Mouse (Mus musculus): ENCODE data around the gene Nsrp1. TPM values are rescaled to one million over a fixed set of nuclear protein-coding genes. Genes with fewer than 3 reads are reported as not detected.

Nsrp1 gene
- polyA plus RNA-seq, 1 experiment, result 0.41 TPM

DNA sequence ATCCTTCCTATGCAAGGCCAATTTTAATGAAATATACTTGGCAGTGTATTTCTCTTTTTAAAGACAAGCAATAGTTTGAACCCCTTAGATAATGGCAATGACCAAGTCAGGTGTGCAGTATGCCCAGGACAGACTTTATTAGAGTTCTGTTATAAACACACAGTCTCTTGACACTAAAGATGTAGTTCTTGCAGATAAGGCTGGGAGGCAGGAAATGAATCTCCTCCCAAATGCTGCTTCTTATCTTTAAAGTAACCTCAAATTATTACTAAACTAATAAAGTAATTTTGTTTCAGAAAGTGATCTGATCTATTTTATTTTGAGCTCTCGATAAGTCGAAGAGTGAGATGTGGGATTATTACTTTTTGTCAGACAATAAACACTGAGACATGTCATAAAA lies 14.8 kb downstream of the Nsrp1 start:
- no peak overlapping the region for H3K27ac ChIP-seq (ENCODE audit: insufficient read depth, low read depth, low read length)
- WGBS, result 38% methylated on average over 2 of the region's 2 CpGs
- H3K4me3 ChIP-seq (ENCODE audit: low read depth, low read length), result no peak overlapping the region
- H3K36me3 ChIP-seq (ENCODE audit: control insufficient read depth, insufficient read depth, low read length), result peaks cover 7% of the 10 kb centered on the region
- H3K4me1 ChIP-seq (ENCODE audit: control insufficient read depth, insufficient read depth, insufficient read length, low read length), result no peaks in the 10 kb centered on the region
- H3K27me3 ChIP-seq (ENCODE audit: control insufficient read depth, insufficient read depth, low read length), result no peaks in the 10 kb centered on the region
- TF ChIP-seq POLR2A (IDR thresholded peaks at IDR 0.05; ENCODE audit: low read depth, low read length), result no peak
- TF ChIP-seq CTCF (IDR thresholded peaks at IDR 0.05; ENCODE audit: extremely low read depth, insufficient read length, insufficient replicate concordance, low read depth, low read length), result no peak

DNA sequence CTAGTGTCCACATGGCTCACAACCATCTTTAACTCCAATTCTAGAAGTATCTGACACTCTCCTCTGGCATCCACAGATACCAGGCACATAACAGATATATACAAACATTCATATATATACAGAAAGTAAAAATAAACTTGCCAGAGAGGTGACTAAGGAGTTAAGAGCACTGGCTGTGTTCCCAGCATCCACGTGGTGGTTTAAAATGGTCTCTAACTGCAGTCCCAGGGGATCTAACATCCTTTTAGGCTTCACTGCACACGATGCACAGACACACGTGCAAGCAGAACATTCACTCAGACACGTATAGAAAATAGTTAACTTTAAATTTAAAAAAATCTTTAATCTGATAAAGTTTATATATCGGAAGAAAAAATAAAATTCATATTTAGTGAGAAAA lies 16.3 kb downstream of the Nsrp1 start:
- H3K36me3 ChIP-seq (ENCODE audit: control insufficient read depth, insufficient read depth, low read length), result peaks cover 5% of the 10 kb centered on the region
- H3K27me3 ChIP-seq (ENCODE audit: control insufficient read depth, insufficient read depth, low read length), result no peaks in the 10 kb centered on the region
- H3K4me3 ChIP-seq (ENCODE audit: low read depth, low read length), result no peak overlapping the region
- no peaks in the 10 kb centered on the region for H3K4me1 ChIP-seq (ENCODE audit: control insufficient read depth, insufficient read depth, insufficient read length, low read length)
- TF ChIP-seq CTCF (IDR thresholded peaks at IDR 0.05; ENCODE audit: extremely low read depth, insufficient read length, insufficient replicate concordance, low read depth, low read length), result no peak
- TF ChIP-seq POLR2A (IDR thresholded peaks at IDR 0.05; ENCODE audit: low read depth, low read length), result no peak
- no peak overlapping the region for H3K27ac ChIP-seq (ENCODE audit: insufficient read depth, low read depth, low read length)
- 75% methylated on average over 5 of the region's 5 CpGs for WGBS

DNA sequence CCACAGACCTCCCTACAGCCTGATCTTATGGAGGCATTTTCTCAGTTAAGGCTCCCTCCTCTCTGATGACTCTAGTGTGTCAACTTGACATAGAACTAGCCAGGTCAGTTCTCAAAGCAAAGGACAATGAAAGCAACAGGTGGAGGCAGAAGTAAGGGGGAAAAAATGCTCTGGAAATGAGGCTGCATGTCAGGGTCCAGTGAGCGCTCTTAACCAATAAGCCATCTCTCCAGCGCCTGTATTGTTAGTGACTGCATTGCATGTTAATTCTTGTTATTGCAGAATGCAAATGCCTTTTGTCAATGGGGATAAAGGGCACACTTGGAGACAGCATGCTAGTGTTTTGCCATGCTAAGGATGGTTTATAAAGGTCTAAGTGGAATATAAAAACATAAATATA lies 35.4 kb downstream of the Nsrp1 start:
- Histone ChIP-seq H3K27ac (ENCODE audit: insufficient read depth, low read depth, low read length) (no peak overlapping the region), H3K27me3 (ENCODE audit: control insufficient read depth, insufficient read depth, low read length) (no peaks in the 10 kb centered on the region), H3K4me3 (ENCODE audit: low read depth, low read length) (no peak overlapping the region), H3K4me1 (ENCODE audit: control insufficient read depth, insufficient read depth, insufficient read length, low read length) (no peaks in the 10 kb centered on the region), H3K36me3 (ENCODE audit: control insufficient read depth, insufficient read depth, low read length) (peaks cover 20% of the 10 kb centered on the region)
- TF ChIP-seq POLR2A (IDR thresholded peaks at IDR 0.05; ENCODE audit: low read depth, low read length) (no peak), CTCF (IDR thresholded peaks at IDR 0.05; ENCODE audit: extremely low read depth, insufficient read length, insufficient replicate concordance, low read depth, low read length) (no peak)
- WGBS, result 95% methylated on average over 2 of the region's 2 CpGs

DNA sequence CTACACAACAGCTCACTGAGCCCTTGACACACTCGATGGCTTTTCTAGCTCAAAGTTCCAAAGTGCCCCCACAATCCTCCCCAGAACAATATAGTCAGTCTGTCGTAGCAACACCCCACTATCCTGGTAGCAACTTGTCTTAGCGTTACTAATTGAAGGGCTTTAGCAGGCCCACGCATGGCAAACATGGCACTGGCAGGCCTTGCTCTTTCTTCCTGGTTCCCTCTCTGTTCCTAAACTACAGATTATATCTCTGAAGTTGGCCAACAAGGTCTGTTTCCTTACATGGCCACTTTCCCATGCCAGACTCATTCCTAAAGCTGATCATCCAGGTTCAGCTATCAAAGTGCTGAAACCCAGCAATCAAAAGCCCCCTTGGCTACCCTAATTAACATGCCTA lies 36.3 kb downstream of the Nsrp1 start:
- Histone ChIP-seq H3K36me3 (ENCODE audit: control insufficient read depth, insufficient read depth, low read length) (peaks cover 16% of the 10 kb centered on the region), H3K27me3 (ENCODE audit: control insufficient read depth, insufficient read depth, low read length) (no peaks in the 10 kb centered on the region), H3K27ac (ENCODE audit: insufficient read depth, low read depth, low read length) (no peak overlapping the region), H3K4me3 (ENCODE audit: low read depth, low read length) (no peak overlapping the region), H3K4me1 (ENCODE audit: control insufficient read depth, insufficient read depth, insufficient read length, low read length) (no peaks in the 10 kb centered on the region)
- WGBS, result 84% methylated on average over 4 of the region's 4 CpGs
- no peak for TF ChIP-seq POLR2A (IDR thresholded peaks at IDR 0.05; ENCODE audit: low read depth, low read length)
- no peak for TF ChIP-seq CTCF (IDR thresholded peaks at IDR 0.05; ENCODE audit: extremely low read depth, insufficient read length, insufficient replicate concordance, low read depth, low read length)

DNA sequence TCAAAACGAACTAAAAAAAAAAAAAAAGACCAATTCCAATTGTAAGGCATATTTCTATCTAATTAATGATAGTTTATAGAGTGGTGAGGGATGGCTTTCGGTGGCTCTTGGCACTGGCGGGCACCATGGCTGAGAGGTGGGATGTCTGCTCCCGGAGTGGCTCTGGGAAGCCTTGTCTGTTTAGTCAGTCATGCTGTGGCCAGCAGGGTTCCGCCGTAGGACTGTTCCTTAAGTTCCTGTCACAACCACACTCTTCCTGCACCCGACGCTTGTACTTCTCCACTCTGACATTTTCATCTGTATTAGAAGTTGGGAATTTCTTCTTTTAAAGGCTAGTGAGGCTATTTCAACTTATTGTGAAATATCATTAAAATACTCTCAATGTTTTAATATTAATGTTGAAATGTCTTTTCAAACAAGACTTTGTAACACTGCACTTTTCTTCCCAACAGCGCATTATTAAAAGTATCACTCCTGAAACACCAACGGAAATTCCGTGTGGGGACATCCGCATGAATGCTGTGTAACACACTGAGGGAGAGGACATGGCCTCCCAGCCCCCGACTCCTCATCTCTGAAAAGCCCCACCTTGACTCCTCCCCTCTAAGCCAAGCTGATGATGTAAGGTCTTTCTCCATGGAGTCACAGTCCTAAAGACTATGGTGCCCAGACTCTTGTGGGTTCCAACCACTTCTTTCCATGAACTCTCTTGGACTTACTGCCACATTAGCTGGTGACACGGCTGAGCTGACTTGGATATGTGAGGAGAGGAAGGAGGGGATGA lies 46.9 kb downstream of the Nsrp1 start:
- Histone ChIP-seq H3K27me3 (ENCODE audit: control insufficient read depth, insufficient read depth, low read length) (no peaks in the 10 kb centered on the region), H3K36me3 (ENCODE audit: control insufficient read depth, insufficient read depth, low read length) (peaks cover 10% of the 10 kb centered on the region), H3K4me3 (ENCODE audit: low read depth, low read length) (no peak overlapping the region), H3K27ac (ENCODE audit: insufficient read depth, low read depth, low read length) (no peak overlapping the region), H3K4me1 (ENCODE audit: control insufficient read depth, insufficient read depth, insufficient read length, low read length) (no peaks in the 10 kb centered on the region)
- 80% methylated on average over 14 of the region's 14 CpGs for WGBS
- TF ChIP-seq CTCF (IDR thresholded peaks at IDR 0.05; ENCODE audit: extremely low read depth, insufficient read length, insufficient replicate concordance, low read depth, low read length) (no peak), POLR2A (IDR thresholded peaks at IDR 0.05; ENCODE audit: low read depth, low read length) (no peak)

DNA sequence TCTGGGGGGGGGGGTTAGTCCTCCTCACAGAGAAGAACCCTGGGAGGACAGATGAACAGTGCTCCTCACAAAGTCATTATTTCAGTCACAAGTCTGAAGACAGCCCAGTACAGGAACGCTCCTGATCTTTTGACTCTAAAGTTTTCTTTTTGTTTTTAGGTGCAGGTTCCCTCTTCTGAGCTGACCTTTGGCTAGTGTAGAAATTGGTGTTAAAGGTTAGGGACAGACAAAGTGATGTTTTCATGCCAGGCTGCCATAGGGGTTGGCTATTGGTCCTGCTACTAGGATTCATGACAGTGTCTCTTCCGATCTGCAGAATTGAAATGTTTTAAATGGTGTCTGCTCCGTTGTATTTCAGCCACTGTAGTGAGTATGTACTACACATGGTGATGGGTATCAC lies 50.1 kb downstream of the Nsrp1 start:
- H3K27me3 ChIP-seq (ENCODE audit: control insufficient read depth, insufficient read depth, low read length), result no peaks in the 10 kb centered on the region
- 89% methylated on average over 3 of the region's 3 CpGs for WGBS
- TF ChIP-seq POLR2A (IDR thresholded peaks at IDR 0.05; ENCODE audit: low read depth, low read length) (no peak), CTCF (IDR thresholded peaks at IDR 0.05; ENCODE audit: extremely low read depth, insufficient read length, insufficient replicate concordance, low read depth, low read length) (no peak)
- H3K36me3 ChIP-seq (ENCODE audit: control insufficient read depth, insufficient read depth, low read length), result peaks cover 12% of the 10 kb centered on the region
- H3K4me1 ChIP-seq (ENCODE audit: control insufficient read depth, insufficient read depth, insufficient read length, low read length), result peaks cover 5% of the 10 kb centered on the region; the same call in 1 of the 2 replicates
- no peak overlapping the region for H3K4me3 ChIP-seq (ENCODE audit: low read depth, low read length)
- no peak overlapping the region for H3K27ac ChIP-seq (ENCODE audit: insufficient read depth, low read depth, low read length)

DNA sequence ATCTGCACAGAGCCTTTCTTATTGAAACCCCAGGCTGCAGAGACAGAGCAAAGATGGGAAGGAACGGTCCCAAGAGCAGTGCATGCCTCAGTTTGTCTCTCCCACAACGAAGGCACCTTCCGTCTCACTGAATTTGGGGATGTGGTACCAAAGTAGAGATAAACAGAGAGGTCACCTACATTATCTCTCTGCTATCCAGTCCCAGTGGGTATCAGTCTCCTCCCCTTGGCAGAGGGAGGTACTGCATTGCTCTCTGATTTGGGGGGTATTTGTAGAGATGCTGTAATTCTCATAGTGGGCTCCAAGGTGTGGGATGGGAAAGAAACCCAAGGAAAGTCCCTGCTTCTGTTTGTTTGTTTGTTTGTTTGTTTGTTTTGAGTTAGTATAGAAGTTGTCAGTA lies 51.7 kb downstream of the Nsrp1 start:
- peaks cover 15% of the 10 kb centered on the region for H3K36me3 ChIP-seq (ENCODE audit: control insufficient read depth, insufficient read depth, low read length)
- WGBS, result 78% methylated on average over 3 of the region's 3 CpGs
- H3K4me3 ChIP-seq (ENCODE audit: low read depth, low read length), result no peak overlapping the region
- TF ChIP-seq CTCF (IDR thresholded peaks at IDR 0.05; ENCODE audit: extremely low read depth, insufficient read length, insufficient replicate concordance, low read depth, low read length) (no peak), POLR2A (IDR thresholded peaks at IDR 0.05; ENCODE audit: low read depth, low read length) (no peak)
- H3K4me1 ChIP-seq (ENCODE audit: control insufficient read depth, insufficient read depth, insufficient read length, low read length), result peaks cover 11% of the 10 kb centered on the region; the same call in 1 of the 2 replicates
- no peaks in the 10 kb centered on the region for H3K27me3 ChIP-seq (ENCODE audit: control insufficient read depth, insufficient read depth, low read length)
- H3K27ac ChIP-seq (ENCODE audit: insufficient read depth, low read depth, low read length), result no peak overlapping the region

Measured in small intestine, adult 2 months (tissue).